Mouse (Mus musculus) heart, embryonic 13.5 days (tissue): ENCODE measurements around the gene Hist2h2aa1. TPM values are rescaled to one million over a fixed set of nuclear protein-coding genes. Genes with fewer than 3 reads are reported as not detected.

Experiments
- ATAC-seq: fragments of 200-750 bp; cut with Nextera tagmentation; 2 replicates; pipeline ENCODE4 v1.8.0; 2017; ENCODE audit warnings: moderate TSS enrichment; ENCODE audit not compliant: insufficient number of reproducible peaks, low FRiP score, low TSS enrichment; ENCODE audit errors: extremely low read depth
- H3K27ac ChIP-seq: fragments of 300-500 bp; sonication (generic); replicated peaks from 2 replicates; pipeline ENCODE4 v1.5.1; 2015; ENCODE audit warnings: moderate library complexity, mild to moderate bottlenecking, inconsistent platforms
- H3K27me3 ChIP-seq: fragments of 300-500 bp; sonication (generic); replicated peaks from 2 replicates; pipeline ENCODE4 v1.6.1; 2015; ENCODE audit warnings: mild to moderate bottlenecking, inconsistent platforms
- H3K36me3 ChIP-seq: fragments of 300-500 bp; sonication (generic); 2 replicates; pipeline ENCODE4 v1.6.1; 2015; ENCODE audit warnings: mild to moderate bottlenecking, inconsistent platforms
- H3K4me1 ChIP-seq: fragments of 300-500 bp; sonication (generic); 2 replicates; pipeline ENCODE4 v1.6.1; 2015; ENCODE audit warnings: inconsistent platforms
- H3K4me2 ChIP-seq: fragments of 300-500 bp; sonication (generic); 2 replicates; pipeline ENCODE4 v1.6.1; 2015; ENCODE audit warnings: inconsistent platforms, mild to moderate bottlenecking, moderate library complexity
- H3K4me3 ChIP-seq: fragments of 300-500 bp; sonication (generic); 2 replicates; pipeline ENCODE4 v1.5.1; 2015; ENCODE audit warnings: moderate library complexity, mild to moderate bottlenecking, inconsistent platforms
- H3K9ac ChIP-seq: fragments of 300-500 bp; sonication (generic); 2 replicates; pipeline ENCODE4 v1.6.1; 2015; ENCODE audit warnings: inconsistent platforms, mild to moderate bottlenecking, moderate library complexity
- H3K9me3 ChIP-seq: fragments of 300-500 bp; sonication (generic); 2 replicates; pipeline ENCODE4 v1.6.1; 2016; ENCODE audit warnings: inconsistent platforms
- WGBS: fragments of 180-500 bp; shearing (Covaris S2); methylation state at CpG from one replicate; pipeline ENCODE4 v1.1.7; 2015; ENCODE audit warnings: mixed read lengths; 5-methylcytosine and 5-hydroxymethylcytosine counted together
- microRNA-seq: library from miRNA; unstranded; fragments of <30 nt; microRNA quantifications from one replicate; pipeline ENCODE4, GENCODE M21; 2016
- polyA plus RNA-seq: library from polyadenylated mRNA; unstranded; fragments of >200 nt; fragmentation: Nextera tagmentation; extraction: Ambion mirVana; gene quantifications from 2 replicates; pipeline ENCODE4 v1.2.1, GENCODE M21; 2015

Gene Hist2h2aa1
- polyA plus RNA-seq, 1 experiment from 2014 or later, result 16.1 TPM

DNA sequence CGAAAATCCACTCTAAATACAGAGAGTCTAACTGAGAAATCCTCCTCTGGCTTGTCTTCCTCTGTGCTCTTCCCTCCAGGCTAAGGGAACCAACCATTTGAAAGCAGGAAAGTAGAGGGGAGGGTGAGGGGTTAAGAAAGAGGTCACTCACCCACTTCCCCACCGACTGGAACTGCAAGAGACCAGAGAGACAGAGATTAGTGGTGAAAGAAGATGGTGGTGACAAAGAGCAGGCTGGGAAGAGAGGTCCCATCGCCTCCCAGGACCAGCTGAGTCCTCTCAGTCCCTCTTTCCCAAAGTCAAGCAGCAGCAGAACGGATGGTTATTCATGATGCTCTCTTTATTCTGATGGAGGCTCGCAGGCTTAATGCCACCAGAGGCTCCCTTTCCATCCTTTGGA is 48.1 kb downstream of the Hist2h2aa1 start:
- no peaks in the 10 kb centered on the region for H3K36me3 ChIP-seq
- H3K9me3 ChIP-seq, result no peaks in the 10 kb centered on the region
- H3K27me3 ChIP-seq, result peaks cover 18% of the 10 kb centered on the region
- ATAC-seq, result no peak
- no peak overlapping the region for H3K4me2 ChIP-seq
- no peak overlapping the region for H3K4me3 ChIP-seq
- 44% methylated on average over 5 of the region's 5 CpGs for whole genome bisulfite sequencing
- H3K27ac ChIP-seq, result no peak overlapping the region
- no peaks in the 10 kb centered on the region for H3K4me1 ChIP-seq
- H3K9ac ChIP-seq, result no peak overlapping the region

- no peak within 1 kb of the TSS for H3K4me2 ChIP-seq
- 78% methylated on average over 4 of the region's 4 CpGs for WGBS
- no peak for ATAC-seq
- H3K27ac ChIP-seq, result no peak within 1 kb of the TSS
- peaks cover 18% of the 10 kb centered on the region for H3K27me3 ChIP-seq
- no peaks in the 10 kb centered on the region for H3K36me3 ChIP-seq
- H3K4me3 ChIP-seq, result no peak within 1 kb of the TSS
- H3K9me3 ChIP-seq, result no peaks in the 10 kb centered on the region
- H3K9ac ChIP-seq, result no peak within 1 kb of the TSS
- H3K4me1 ChIP-seq, result no peaks in the 10 kb centered on the region
Measured at GRCm38 (mm10) chr3:96293787-96294186, 48.5 kb downstream of the Hist2h2aa1 start, which contains the start of gene Fcgr1. TSS of gene Fcgr1 (minus strand) at chr3:96293969.

Small RNA genes within 50 kb of the gene (microRNA-seq; reads per million reads assigned to microRNA genes)
- gene Gm44492 (not detected), gene Gm47311 (not detected), gene Gm47313 (not detected)

Other genes starting within 250 kb of the Hist2h2aa1 start
- 59.2 and 64.8 TPM in 2 replicates for gene Plekho1, start 249.5 kb upstream of the Hist2h2aa1 start, polyA plus RNA-seq
- gene Vps45, start 187.0 kb upstream of the Hist2h2aa1 start, polyA plus RNA-seq, result 33.6 and 34.9 TPM in 2 replicates
- 14.9 and 17.2 TPM in 2 replicates for gene Otud7b, start 141.0 kb upstream of the Hist2h2aa1 start, polyA plus RNA-seq
- gene Mtmr11, start 83.5 kb upstream of the Hist2h2aa1 start, polyA plus RNA-seq, result 6.4 and 7.2 TPM in 2 replicates
- gene Sf3b4, start 73.2 kb upstream of the Hist2h2aa1 start, polyA plus RNA-seq, result 97.7 and 98.6 TPM in 2 replicates
- gene Sv2a, start 64.3 kb upstream of the Hist2h2aa1 start, polyA plus RNA-seq, result 13.5 and 14.0 TPM in 2 replicates
- 42.5 and 46.7 TPM in 2 replicates for gene Bola1, start 25.8 kb upstream of the Hist2h2aa1 start, polyA plus RNA-seq
- gene Hist2h2ab, start 25.6 kb upstream of the Hist2h2aa1 start, polyA plus RNA-seq, result not detected in 2 replicates
- 4.5 and 5.0 TPM in 2 replicates for gene Hist2h2ac, start 24.6 kb upstream of the Hist2h2aa1 start, polyA plus RNA-seq
- gene Hist2h2be, start 24.4 kb upstream of the Hist2h2aa1 start, polyA plus RNA-seq, result 3.6 and 5.0 TPM in 2 replicates
- gene Hist2h3c2, start 6.4 kb upstream of the Hist2h2aa1 start, polyA plus RNA-seq, result 3.0 and 4.3 TPM in 2 replicates
- gene Hist2h2aa2, start 5.2 kb upstream of the Hist2h2aa1 start, polyA plus RNA-seq, result 34.7 and 49.3 TPM in 2 replicates
- gene Hist2h3c1, start 1.2 kb downstream of the Hist2h2aa1 start, polyA plus RNA-seq, result 0.24 and 0.46 TPM in 2 replicates
- gene Hist2h4, start 17.8 kb downstream of the Hist2h2aa1 start, polyA plus RNA-seq, result 3.9 and 5.4 TPM in 2 replicates
- 28.3 and 29.4 TPM in 2 replicates for gene Hist2h3b, start 23.2 kb downstream of the Hist2h2aa1 start, polyA plus RNA-seq
- gene Hist2h2bb, start 24.3 kb downstream of the Hist2h2aa1 start, polyA plus RNA-seq, result 3.3 and 5.9 TPM in 2 replicates
- gene Fcgr1, start 48.5 kb downstream of the Hist2h2aa1 start, polyA plus RNA-seq, result 1.3 and 1.5 TPM in 2 replicates
- 0.68 and 0.78 TPM in 2 replicates for gene BC107364, start 206.8 kb downstream of the Hist2h2aa1 start, polyA plus RNA-seq